Mouse (Mus musculus): ENCODE results near the gene Lbr. TPM values are rescaled to one million over a fixed set of nuclear protein-coding genes. Genes with fewer than 3 reads are reported as not detected.

Gene Lbr
- polyA plus RNA-seq, 1 experiment: 17.8 TPM

GRCm38 (mm10) chr1:181861181-181861902 is 18.5 kb upstream of the Lbr start:
- 78% methylated on average over 2 of the region's 2 CpGs for WGBS
- no peak for TF ChIP-seq POLR2A (IDR thresholded peaks at IDR 0.05; ENCODE audit: borderline replicate concordance, insufficient read depth, low read length)
- TF ChIP-seq CTCF (IDR thresholded peaks at IDR 0.05; ENCODE audit: borderline replicate concordance, insufficient read depth, low read depth, low read length): no peak
- no peak for DNase-seq
- Histone ChIP-seq H3K4me3 (replicated peaks; ENCODE audit: insufficient read depth, low read depth, low read length) (no peak overlapping the region), H3K27ac (ENCODE audit: insufficient read depth, low read length) (no peak overlapping the region), H3K27me3 (ENCODE audit: control insufficient read depth, insufficient read depth, low read length) (no peaks in the 10 kb centered on the region), H3K4me1 (ENCODE audit: control insufficient read depth, insufficient read depth, low read length) (no peaks in the 10 kb centered on the region)

- Histone ChIP-seq H3K4me3 (replicated peaks; ENCODE audit: insufficient read depth, low read depth, low read length) (no peak overlapping the region), H3K27me3 (ENCODE audit: control insufficient read depth, insufficient read depth, low read length) (no peaks in the 10 kb centered on the region), H3K4me1 (ENCODE audit: control insufficient read depth, insufficient read depth, low read length) (no peaks in the 10 kb centered on the region), H3K27ac (ENCODE audit: insufficient read depth, low read length) (no peak overlapping the region)
- no peak for DNase-seq
- no peak for TF ChIP-seq POLR2A (IDR thresholded peaks at IDR 0.05; ENCODE audit: borderline replicate concordance, insufficient read depth, low read length)
- TF ChIP-seq CTCF (IDR thresholded peaks at IDR 0.05; ENCODE audit: borderline replicate concordance, insufficient read depth, low read depth, low read length): no peak
- whole genome bisulfite sequencing: 48% methylated on average over 5 of the region's 5 CpGs
These were observed 17.8 kb upstream of the Lbr start for GRCm38 (mm10) chr1:181860659-181861058.

- TF ChIP-seq POLR2A (IDR thresholded peaks at IDR 0.05; ENCODE audit: borderline replicate concordance, insufficient read depth, low read length) (no peak), CTCF (IDR thresholded peaks at IDR 0.05; ENCODE audit: borderline replicate concordance, insufficient read depth, low read depth, low read length) (no peak)
- H3K4me3 ChIP-seq (replicated peaks; ENCODE audit: insufficient read depth, low read depth, low read length): no peak overlapping the region
- no peak for DNase-seq
These were observed 13.5 kb upstream of the Lbr start for GRCm38 (mm10) chr1:181856329-181856728.

GRCm38 (mm10) chr1:181854829-181855228 is 12.0 kb upstream of the Lbr start:
- TF ChIP-seq POLR2A (IDR thresholded peaks at IDR 0.05; ENCODE audit: borderline replicate concordance, insufficient read depth, low read length): no peak
- TF ChIP-seq CTCF (IDR thresholded peaks at IDR 0.05; ENCODE audit: borderline replicate concordance, insufficient read depth, low read depth, low read length): no peak
- no peaks in the 10 kb centered on the region for H3K27me3 ChIP-seq (ENCODE audit: control insufficient read depth, insufficient read depth, low read length)
- 100% methylated on average over 2 of the region's 2 CpGs for WGBS
- H3K4me3 ChIP-seq (replicated peaks; ENCODE audit: insufficient read depth, low read depth, low read length): no peak overlapping the region
- H3K27ac ChIP-seq (ENCODE audit: insufficient read depth, low read length): no peak overlapping the region
- H3K4me1 ChIP-seq (ENCODE audit: control insufficient read depth, insufficient read depth, low read length): peaks cover 4% of the 10 kb centered on the region; the same call in 1 of the 2 replicates
- no peak for DNase-seq

More at GRCm38 (mm10) chr1:181856329-181856728, 13.5 kb upstream of the Lbr start:
- peaks cover 4% of the 10 kb centered on the region; the same call in 1 of the 2 replicates for H3K4me1 ChIP-seq (ENCODE audit: control insufficient read depth, insufficient read depth, low read length)
- no peak overlapping the region for H3K27ac ChIP-seq (ENCODE audit: insufficient read depth, low read length)
- WGBS: 95% methylated on average over 2 of the region's 2 CpGs
- no peaks in the 10 kb centered on the region for H3K27me3 ChIP-seq (ENCODE audit: control insufficient read depth, insufficient read depth, low read length)

GRCm38 (mm10) chr1:181853081-181853736 is 10.4 kb upstream of the Lbr start:
- TF ChIP-seq CTCF (IDR thresholded peaks at IDR 0.05; ENCODE audit: borderline replicate concordance, insufficient read depth, low read depth, low read length): no peak
- no peak for TF ChIP-seq POLR2A (IDR thresholded peaks at IDR 0.05; ENCODE audit: borderline replicate concordance, insufficient read depth, low read length)
- Histone ChIP-seq H3K4me3 (replicated peaks; ENCODE audit: insufficient read depth, low read depth, low read length) (no peak overlapping the region), H3K4me1 (ENCODE audit: control insufficient read depth, insufficient read depth, low read length) (peaks cover 4% of the 10 kb centered on the region; the same call in 1 of the 2 replicates), H3K27ac (ENCODE audit: insufficient read depth, low read length) (no peak overlapping the region), H3K27me3 (ENCODE audit: control insufficient read depth, insufficient read depth, low read length) (no peaks in the 10 kb centered on the region)
- WGBS: 22% methylated on average over 21 of the region's 21 CpGs
- no peak for DNase-seq

GRCm38 (mm10) chr1:181852466-181852865 is 9.6 kb upstream of the Lbr start:
- TF ChIP-seq CTCF (IDR thresholded peaks at IDR 0.05; ENCODE audit: borderline replicate concordance, insufficient read depth, low read depth, low read length) (no peak), POLR2A (IDR thresholded peaks at IDR 0.05; ENCODE audit: borderline replicate concordance, insufficient read depth, low read length) (no peak)
- DNase-seq: no peak
- no peaks in the 10 kb centered on the region for H3K27me3 ChIP-seq (ENCODE audit: control insufficient read depth, insufficient read depth, low read length)
- no peak overlapping the region for H3K4me3 ChIP-seq (replicated peaks; ENCODE audit: insufficient read depth, low read depth, low read length)
- WGBS: 60% methylated on average over 13 of the region's 13 CpGs
- H3K27ac ChIP-seq (ENCODE audit: insufficient read depth, low read length): no peak overlapping the region
- peaks cover 4% of the 10 kb centered on the region; the same call in 1 of the 2 replicates for H3K4me1 ChIP-seq (ENCODE audit: control insufficient read depth, insufficient read depth, low read length)

- Histone ChIP-seq H3K27ac (ENCODE audit: insufficient read depth, low read length) (no peak overlapping the region), H3K4me1 (ENCODE audit: control insufficient read depth, insufficient read depth, low read length) (peaks cover 4% of the 10 kb centered on the region; the same call in 1 of the 2 replicates), H3K27me3 (ENCODE audit: control insufficient read depth, insufficient read depth, low read length) (no peaks in the 10 kb centered on the region), H3K4me3 (replicated peaks; ENCODE audit: insufficient read depth, low read depth, low read length) (no peak overlapping the region)
- TF ChIP-seq POLR2A (IDR thresholded peaks at IDR 0.05; ENCODE audit: borderline replicate concordance, insufficient read depth, low read length): no peak
- no peak for TF ChIP-seq CTCF (IDR thresholded peaks at IDR 0.05; ENCODE audit: borderline replicate concordance, insufficient read depth, low read depth, low read length)
- peak in 1 of 2 experiments; percentile 58 for DNase-seq
- 73% methylated on average over 12 of the region's 12 CpGs for WGBS
These were observed 8.9 kb upstream of the Lbr start for GRCm38 (mm10) chr1:181851521-181852310.

All from cerebellum, adult 2 months (tissue).